Mouse (Mus musculus) layer of hippocampus, postnatal 14 days (tissue): ENCODE measurements around the gene Cpsf4l. TPM values are rescaled to one million over a fixed set of nuclear protein-coding genes. Genes with fewer than 3 reads are reported as not detected.

Experiments
- DNase-seq, 2 experiments: peaks; one replicate each; pipeline ENCODE4 v3.0.0; 2021 to 2022; ENCODE audit warnings: low spot score in 2 of 2, mixed read lengths in 1 of 2
- total RNA-seq, 2 experiments: library from RNA; stranded (reverse); gene quantifications; 2 replicates each; pipeline ENCODE4 v1.2.3; 2021

The Cpsf4l gene
- total RNA-seq, 2 experiments from 2014 or later = not detected

DNA sequence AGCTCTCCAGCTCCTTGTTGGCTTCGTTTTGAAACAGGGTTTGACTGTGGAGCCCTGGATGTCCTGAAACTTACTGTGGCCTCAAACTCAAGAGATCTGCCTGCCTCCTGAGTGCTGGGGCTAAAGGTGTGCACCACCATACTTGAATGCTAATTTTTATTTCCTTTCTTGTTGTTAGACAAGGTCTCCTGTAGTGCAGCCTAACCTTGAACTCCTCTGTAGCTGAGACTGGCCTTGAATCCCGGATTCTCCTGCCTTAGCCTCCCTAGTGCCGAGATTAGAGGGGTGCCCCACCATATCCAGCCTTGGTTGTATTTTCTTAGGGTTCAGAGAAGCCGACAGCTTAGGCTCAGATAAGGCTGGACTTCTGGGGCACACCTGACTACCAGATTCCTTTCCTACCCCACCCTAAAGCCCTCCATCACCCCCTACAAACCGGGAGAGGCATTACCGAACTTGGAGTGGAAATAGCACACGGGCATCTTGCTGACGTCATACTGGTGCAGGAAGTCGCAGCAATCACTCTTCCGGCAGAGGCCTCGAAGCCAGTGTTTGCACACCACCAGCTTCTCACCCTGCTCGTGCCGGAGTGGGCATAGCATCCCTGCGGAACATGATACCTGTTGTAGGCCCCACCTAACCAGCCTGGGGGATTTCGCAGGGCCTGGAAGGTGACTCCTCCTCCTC, 3.7 kb downstream of the Cpsf4l start:
- no peak for DNase-seq

DNA sequence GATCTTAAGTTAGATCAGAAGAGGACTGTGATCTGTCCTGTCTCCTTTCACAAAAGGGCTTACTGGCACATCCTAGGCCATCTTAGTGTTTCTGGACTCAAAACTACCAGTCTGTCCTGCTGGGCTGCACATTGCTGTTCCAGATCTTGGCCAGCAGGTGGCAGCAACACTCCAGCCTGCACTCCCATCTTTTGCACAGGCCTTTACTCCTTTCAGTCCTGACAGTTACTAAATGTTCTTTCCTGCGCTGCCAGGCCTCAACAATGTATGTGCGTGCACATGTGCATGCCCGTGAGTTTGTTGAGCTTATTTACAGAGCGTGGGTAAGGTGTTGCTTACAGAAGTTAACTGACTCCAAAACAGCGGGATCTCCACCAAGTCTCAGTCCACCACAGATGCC, 6.1 kb downstream of the Cpsf4l start:
- peak; percentile 81 to 86 for DNase-seq

DNA sequence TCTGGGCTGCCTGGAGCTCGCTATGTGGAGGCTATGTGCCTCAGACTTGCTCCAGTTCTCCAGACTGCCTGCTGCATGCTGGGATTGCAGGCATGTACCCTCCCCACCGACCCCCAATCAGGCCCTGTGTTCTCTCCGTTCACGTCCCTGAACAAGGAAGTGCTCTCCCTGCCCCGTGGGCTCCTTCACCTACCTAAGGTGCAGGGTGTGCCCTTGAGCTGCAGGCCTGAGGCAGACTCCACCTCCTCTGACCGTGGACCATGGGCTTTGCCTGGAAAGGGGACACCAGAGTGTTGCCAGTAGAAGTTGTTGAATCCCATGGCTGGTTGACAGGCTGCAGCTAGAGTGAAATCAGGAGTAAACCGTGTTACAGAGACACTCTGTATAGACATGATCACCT, 10.2 kb downstream of the Cpsf4l start:
- DNase-seq = no peak

DNA sequence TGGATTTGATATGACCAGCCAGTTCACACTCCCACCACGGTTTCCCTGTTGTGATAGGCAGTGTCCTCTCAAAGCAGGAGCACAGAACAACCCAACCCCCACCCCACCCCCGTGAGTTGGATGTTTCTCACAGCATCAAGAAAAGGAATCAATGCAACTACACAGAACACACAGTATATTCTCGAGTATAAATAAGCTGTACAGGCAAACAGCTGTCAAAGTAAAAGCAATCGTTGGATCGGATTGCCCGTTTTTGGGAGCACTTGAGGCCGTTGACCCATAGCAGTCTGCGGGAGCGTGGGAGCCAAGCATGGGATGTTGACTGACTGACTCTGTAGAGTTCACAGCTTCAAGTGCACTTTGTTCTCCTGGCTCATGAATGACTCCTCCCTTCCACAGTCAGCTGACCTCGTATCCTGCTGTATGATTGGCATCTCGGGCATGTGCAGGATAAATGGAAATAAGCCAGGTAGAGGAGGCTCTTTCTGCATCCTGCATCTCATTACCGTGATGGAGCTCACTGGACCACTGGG, 11.7 kb downstream of the Cpsf4l start:
- DNase-seq = no peak

DNA sequence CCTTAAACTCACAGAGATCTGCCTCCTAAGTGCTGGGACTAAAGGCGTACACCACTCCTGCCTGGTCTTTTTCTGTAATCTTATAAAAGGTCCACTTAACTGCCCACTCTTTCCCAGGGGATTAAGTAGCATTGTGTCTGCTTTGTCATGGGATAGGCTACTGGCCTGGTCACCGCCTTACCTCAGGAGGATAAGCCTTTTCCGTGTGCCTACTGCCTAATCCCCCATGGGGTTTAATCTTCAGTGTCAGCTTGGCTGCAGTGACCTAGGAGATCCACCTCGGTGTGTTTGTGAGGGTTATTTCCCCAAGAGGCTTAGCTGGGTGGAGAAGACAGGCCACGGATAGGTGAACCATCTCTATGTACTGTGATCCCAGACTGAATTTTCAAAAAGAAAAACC, 12.2 kb downstream of the Cpsf4l start:
- no peak for DNase-seq

DNA sequence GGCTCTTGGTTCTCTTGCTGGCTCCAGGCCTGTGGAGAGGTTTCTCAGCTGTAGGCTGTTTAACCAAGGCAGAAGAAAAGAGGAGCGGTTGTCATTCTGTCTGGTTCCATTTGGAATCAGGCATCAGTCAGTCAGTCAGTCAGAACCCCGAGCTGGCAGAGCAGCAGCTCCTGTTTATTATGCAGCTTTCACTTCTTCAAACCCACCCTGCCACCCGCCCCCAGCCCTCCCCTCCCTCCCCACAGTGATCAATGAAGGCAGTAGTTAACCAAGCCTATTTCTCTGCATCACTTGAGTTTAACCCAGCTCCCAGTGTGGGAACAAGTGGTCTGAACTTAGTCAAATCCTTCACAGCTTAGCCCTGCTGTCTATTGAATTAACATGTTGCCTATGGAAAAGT, 18.0 kb downstream of the Cpsf4l start:
- no peak for DNase-seq

DNA sequence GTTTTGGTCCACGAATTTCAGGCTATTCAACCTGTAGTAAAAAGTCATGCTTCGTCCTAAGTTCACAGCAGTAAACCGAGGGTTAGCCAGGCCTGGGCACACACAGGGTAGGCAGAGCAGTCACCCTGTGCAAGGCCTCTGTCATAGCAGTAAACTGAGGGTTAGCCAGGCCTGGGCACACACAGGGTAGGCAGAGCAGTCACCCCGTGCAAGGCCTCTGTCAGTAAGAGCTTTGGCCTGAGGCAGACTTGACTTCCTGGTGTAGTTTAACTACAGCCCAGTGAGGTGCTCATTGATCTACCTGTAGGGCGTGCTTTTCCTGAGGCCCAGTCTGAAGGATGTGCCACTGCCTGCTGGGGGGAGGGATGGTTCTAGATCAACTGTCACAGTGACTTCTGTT, 18.5 kb downstream of the Cpsf4l start:
- DNase-seq = no peak

DNA sequence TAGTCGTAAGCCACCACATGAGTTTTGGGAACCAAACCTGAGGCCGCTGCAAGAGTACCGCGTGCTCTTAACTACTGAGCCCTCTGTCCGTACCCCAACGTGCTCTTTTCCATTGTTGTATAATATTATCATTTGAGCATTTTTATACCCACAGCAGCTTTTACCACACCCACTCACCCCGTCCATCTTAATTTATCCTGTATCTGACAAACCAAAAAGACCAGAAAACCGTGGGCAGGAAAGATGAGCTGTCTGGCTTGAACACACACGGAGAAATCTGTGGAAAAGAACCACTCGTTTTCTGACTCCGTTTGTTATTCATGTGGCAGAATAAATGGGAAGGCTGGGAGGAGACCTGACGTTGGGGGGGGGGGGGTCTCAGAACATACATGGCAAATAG, 19.3 kb downstream of the Cpsf4l start:
- DNase-seq = no peak

DNA sequence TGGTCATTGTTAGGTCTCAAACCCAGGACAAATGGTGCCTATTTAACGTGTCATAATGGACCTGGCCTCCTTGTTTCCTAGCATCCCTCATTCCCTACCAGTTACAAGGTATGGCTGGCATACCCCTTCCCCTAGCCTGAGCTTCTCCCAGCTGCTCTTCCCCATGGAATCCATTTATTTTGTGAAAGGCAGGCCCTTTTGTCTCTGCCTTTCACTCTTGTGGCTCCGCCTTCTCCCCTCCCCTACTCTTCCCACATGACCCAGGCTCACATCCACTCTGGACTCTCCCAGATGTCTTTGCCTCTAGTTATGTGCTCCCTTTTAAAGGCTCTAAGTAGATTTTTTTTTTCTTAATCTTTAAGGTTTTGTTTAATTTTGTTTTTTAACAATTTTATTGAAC, 22.8 kb downstream of the Cpsf4l start:
- no peak for DNase-seq

DNA sequence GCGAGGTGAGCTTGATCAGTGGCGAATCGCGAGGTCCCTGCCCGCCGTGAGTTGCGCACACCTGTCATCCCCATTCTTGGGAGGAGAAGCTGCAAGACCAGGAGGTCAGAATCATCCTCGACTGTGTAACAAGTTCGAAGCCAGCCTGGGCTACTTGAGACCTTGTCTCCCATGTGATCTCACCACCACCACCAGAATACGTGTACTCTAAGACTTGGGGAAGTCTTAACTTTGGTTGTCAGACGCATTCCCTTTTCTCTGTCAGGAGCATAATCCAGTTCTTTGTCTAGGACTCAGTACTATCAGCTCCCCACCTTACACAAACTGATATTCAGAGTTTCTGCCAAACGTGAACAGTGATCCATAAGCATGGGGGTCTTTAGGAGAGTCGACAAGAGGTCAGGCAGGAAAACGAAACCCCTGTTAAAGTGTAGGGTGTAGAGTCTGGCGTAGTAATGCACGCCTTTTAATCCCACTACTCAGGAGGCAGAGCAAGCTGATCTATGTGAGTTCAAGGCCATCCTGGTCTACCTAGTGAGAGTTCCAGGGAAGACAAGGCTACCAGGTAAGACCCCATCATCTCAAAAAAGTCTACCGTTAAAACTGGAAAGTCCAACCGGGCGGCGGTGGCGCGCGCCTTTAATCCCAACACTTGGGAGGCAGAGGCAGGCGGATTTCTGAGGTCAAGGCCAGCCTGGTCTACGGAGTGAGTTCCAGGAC, 24.9 kb downstream of the Cpsf4l start:
- no peak for DNase-seq

DNA sequence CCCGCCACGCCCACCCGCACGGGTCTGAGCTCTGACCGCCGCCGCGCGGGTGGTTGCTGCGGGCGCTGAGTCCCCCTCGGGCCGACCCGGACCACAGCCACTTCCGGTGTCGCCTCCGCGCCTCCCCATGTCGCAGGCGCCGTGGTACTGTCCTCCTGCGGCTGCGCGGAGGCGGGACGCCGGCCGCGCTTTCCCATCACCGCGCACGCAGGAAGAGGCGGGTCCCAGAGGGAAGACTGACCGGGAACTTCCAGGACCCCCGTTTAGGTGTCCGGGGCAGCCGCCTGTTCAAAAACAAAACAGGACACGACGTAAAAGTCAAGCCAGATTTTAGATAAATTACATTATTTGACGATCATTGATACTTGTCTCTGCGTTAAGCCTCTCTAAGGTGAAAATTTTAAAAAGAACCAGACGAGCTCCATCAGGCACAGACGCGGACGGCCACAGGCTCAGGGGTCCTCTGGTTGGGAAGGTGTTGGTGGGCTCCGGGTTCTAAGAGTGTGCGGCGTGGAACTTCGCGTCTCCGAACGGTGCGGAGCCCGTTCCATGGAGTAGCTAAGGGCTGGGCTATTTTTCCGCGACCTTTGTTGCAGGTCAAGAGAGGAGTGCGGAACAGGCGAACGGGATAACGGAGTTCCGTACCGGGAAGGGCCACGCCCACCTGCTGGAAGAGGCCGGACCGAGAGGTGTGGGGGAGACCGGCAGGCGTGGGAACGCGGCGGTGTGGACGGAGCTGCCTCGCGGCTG, 25.7 kb downstream of the Cpsf4l start, which contains the start of the genes Fam104a and D11Wsu47e:
Gene Fam104a, minus strand, starts transcription at position 199 of the 750 bp plus-strand sequence.
Gene D11Wsu47e, plus strand, starts transcription at position 456 of the 750 bp plus-strand sequence.
- DNase-seq = peak; percentile 97

DNA sequence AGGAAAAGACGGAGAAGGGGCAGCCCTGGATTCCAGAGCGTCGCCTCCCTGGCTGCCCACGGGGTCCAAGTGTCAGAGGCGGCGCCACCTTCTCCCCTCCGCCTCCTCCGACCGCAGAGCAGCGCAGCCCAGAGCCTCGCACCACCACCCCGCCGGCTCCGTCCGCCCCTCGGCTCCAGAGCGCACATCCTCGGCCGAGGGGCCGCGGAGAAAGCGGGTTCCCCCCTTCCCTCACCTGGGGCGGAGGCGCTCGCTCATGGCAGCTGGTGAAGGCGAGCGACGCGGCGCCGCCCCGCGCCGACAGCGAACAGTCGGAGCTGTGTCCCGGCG, 26.2 kb downstream of the Cpsf4l start:
- no peak for DNase-seq

DNA sequence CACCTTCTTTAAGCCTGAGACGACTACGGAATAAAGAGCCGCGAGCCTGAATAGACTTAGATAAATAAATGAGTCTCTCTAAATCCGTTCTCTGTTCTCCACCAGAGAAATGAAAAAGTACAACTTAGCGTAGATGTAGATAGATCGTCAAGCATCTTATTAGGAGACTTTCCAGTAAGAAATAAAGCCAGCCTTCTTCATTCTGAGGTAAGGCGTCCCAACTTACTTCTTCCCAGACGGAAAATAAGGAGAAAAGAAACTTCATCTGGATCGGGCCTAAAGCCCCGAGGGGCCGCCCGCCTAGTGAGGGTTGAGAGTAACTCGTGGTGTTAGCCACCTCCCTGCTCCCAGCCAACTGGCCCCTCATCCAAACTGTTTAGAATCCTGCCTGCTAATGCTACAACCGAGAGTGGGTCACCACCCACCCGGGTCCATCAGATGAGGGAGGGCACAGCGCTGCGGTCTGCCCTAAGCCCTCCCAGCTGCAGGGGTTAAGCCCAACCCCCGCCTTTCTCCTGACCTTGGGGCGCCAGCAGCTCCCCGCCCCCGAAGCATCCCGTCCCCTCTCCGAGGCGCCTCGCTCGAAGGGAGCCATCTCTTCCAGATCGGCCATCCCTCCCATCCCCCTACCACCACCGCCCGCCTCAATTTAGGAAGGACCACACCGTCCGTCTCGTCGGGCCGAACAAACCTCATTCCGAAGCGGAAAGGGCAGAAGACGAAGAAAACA, 26.8 kb downstream of the Cpsf4l start:
- peak; percentile 29 to 48 for DNase-seq

DNA sequence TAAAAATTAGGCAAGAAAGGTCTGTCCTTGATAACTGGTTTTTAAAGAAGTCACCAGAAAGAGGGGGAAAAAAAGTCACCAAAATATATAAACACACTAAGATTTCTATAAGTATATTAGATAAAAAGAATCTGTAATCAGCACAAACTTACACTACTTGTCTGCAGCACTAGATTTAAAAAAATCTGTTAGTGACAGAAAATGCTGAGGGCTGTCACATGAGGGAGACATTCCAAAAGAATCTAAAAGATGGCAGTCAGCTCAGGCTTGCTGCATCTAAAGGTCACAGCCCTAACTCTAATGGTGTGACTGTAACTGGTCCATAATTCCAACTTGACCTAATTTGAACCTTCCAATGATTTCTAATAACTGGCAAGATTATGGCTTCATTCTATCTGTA, 27.8 kb downstream of the Cpsf4l start:
- DNase-seq = no peak

DNA sequence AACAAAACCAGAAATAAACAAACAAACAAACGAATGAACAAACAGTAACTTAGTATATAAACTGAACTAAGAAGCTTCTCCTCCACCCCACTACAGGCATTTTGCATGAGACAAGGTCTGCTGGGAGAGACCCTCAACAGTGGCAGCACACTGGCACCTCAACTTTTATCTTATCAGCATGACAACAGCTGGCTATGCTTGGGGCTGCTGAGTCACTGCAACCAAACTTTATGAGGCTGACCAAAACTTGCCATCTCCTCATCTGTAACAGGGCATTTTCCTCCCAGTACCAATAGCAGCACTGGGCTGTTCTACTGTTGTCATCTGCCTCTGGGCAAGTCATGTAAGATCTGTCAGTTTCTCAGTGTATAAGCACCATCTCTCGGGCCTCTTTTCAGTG, 28.9 kb downstream of the Cpsf4l start:
- DNase-seq = no peak

DNA sequence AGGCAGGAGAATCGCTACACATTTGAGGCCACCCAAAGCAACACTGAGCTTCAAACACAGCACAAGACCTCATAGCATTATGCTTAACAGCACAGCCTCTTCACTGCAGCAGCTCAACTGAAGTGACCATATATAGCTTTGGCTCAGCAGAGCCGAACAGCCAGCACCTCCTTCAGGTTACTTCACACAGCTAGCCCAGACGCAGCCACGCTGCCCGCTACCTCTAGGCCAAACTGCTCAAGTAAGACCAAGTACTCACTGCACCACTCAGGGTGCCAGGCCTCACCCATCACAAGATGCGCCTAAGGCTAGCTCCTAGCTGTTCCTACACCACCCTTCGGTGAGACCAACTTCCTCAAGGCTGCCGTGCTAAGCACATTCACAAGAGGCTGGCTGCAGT, 31.4 kb downstream of the Cpsf4l start:
- no peak for DNase-seq

DNA sequence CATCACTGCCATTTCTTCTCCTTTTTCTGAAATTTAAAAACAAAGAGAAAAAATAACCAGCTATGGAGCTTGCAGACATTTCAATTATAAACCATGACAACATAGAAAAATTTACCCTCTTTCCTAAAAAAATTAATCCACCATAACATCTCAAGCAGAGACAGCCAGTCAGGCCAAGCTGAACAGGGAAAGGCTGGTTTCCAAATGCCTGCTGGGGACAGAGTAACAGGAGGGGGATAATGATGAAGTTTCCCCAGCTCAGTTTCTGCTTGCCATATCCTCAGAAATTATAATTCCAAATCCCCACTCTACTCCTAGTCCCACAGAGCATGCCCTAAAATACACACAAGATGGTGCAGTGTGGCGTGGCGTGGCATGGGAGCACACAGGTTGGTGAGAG, 32.4 kb downstream of the Cpsf4l start:
- DNase-seq = no peak

DNA sequence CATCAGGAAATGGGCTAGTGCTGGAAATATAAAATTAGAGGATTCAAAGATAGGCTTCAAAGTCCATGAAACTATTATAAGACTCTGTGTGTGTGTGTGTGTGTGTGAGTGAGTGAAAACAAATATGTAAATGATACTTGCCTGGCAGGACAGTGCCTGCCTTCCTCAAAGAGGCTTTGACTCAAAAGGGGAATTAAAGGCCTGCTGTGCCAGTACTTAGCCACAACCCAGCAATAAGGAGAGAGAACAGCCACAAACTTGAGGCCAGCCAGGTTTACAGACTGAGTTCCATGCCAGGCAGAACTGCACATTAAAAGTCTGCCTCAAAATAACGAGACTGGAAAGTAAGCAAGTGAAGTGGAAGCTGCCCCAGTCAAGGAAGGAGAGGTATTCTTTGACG, 33.0 kb downstream of the Cpsf4l start:
- DNase-seq = no peak

DNA sequence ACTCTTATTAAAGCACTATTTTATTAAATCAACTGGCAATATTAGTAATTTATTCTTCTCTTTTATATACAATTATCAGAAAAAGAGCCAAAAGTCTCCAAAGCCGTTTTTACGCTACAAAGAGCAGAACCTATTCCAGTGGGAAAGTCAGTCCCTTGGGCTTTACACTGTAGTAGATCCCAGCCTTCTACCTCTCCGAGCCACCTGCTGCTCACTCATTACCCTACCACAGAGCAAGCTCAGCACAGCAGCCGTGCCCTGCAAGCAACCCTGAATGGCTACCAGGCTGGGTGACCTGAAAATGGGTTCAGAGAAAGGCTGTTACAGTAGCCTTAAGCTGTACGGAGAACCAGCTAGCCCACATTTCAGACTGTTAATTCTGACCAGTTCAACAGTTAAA, 35.2 kb downstream of the Cpsf4l start:
- no peak for DNase-seq

DNA sequence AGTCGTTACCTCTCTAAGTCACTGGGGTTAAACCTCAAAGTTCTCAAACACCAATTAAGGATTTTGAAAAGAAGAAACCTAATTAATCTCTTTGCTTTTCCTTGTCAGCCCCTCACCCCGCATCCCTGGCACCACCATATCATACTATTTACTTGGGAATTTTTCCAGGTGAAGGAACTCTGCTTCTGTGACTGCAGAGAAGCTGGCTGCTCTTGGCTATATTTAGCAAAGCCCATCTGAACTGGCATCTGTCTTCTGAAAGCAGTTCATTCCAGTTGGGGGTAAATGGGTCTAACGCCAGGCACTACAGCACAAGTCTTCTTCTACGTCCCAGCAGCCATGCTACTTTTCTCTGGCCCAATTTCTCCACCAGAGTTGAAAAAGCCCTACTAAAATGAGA, 36.2 kb downstream of the Cpsf4l start:
- DNase-seq = no peak

DNA sequence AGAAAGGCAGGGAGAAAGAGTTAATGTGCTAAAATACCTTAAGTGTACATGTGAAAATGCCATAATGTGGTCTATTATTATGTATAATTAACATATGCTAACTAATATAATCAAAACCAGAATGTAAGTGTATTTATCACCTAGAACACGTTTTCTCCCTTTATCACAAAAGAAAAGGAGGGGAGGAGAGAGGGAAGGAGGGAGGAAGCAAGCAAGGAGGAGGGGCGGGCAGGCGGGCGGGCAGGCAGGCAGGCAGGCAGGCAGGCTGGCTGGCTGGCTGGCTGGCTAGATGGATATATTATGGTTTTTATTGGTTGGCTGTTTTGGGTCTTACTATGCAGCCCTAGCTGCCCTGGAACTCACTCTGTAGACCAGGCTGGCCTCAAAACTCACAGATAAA, 40.1 kb downstream of the Cpsf4l start:
- DNase-seq = no peak
